Mouse (Mus musculus): Measurements from ENCODE around the gene Spo11. TPM values are rescaled to one million over a fixed set of nuclear protein-coding genes. Genes with fewer than 3 reads are reported as not detected.

The Spo11 gene
- polyA plus RNA-seq, 1 experiment from 2014 or later, result 0.02 TPM

DNA sequence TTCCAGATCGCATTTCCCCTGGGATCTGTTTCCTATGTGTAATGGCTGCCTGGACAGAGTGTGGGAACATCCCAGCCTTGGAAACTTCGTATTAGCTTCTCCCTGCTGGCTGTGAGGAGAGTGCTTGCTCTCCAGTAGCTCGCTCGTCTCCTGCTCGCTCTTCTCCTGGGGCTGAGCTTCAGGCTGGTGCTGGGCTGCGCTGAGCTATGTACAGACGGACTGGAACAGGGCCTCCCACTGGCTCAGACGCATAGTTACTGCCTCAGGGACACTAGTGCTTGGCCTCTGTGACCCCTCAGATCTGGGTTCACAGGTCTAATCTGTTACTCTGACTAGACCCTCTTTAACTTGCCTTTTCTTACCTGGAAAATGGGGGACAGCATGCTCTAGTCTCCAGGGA lies 46.9 kb downstream of the Spo11 start:
- H3K27ac ChIP-seq (replicated peaks), result 0 out of 2 replicates have a peak overlapping the region, but pooled peaks have one; percentile 0
- H3K9ac ChIP-seq (ENCODE audit: low read length), result no peak overlapping the region; the same call in 1 of the 2 replicates
- H3K9me3 ChIP-seq (ENCODE audit: control insufficient read depth, low read length), result no peaks in the 10 kb centered on the region
- TF ChIP-seq EP300 (optimal IDR thresholded peaks at IDR 0.05) (no peak), CTCF (IDR thresholded peaks at IDR 0.05; ENCODE audit: low read depth) (no peak)
- H3K4me1 ChIP-seq (replicated peaks; ENCODE audit: control insufficient read depth, insufficient read depth), result peaks cover 10% of the 10 kb centered on the region
- no peaks in the 10 kb centered on the region for H3K36me3 ChIP-seq (ENCODE audit: control insufficient read depth, insufficient read depth, low read length)
- H3K4me3 ChIP-seq (ENCODE audit: low read depth, low read length), result peak overlapping the region; percentile 8; the same call in 1 of the 2 replicates
- peak overlapping the region; percentile 95 for H3K4me2 ChIP-seq (replicated peaks; ENCODE audit: low read depth)
- DNase-seq (ENCODE audit: low spot score), result no peak
- ATAC-seq (ENCODE audit: low FRiP score, low TSS enrichment), result no peak
- no peaks in the 10 kb centered on the region for H3K27me3 ChIP-seq (ENCODE audit: control insufficient read depth, insufficient read depth, low read length)
- 77% methylated on average over 8 of the region's 8 CpGs for WGBS

DNA sequence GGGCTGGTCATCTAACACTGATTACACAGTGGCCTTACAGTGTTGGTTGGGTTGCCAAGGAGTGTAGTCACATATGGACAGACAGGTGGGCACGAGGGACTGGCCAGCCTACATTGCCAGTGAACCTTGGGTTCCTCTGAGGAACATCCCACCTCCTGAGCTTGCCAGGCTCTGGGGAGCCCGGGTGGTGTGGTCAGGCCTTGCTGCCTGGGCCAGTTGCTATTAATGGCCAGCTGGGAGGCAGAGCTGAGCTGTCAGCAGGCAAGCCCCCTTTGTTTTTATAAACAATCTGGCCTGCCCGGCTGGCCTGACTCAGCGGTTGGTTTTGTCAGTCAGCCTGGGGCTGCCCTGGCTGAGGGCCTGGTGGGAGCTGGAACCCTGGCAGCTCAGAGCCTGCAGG lies 47.4 kb downstream of the Spo11 start:
- Histone ChIP-seq H3K4me3 (ENCODE audit: low read depth, low read length) (no peak overlapping the region), H3K9me3 (ENCODE audit: control insufficient read depth, low read length) (no peaks in the 10 kb centered on the region), H3K4me1 (replicated peaks; ENCODE audit: control insufficient read depth, insufficient read depth) (peaks cover 6% of the 10 kb centered on the region), H3K9ac (ENCODE audit: low read length) (peak overlapping the region; percentile 8; the same call in 1 of the 2 replicates), H3K27ac (replicated peaks) (no peak overlapping the region), H3K4me2 (replicated peaks; ENCODE audit: low read depth) (peak overlapping the region; percentile 95), H3K27me3 (ENCODE audit: control insufficient read depth, insufficient read depth, low read length) (no peaks in the 10 kb centered on the region), H3K36me3 (ENCODE audit: control insufficient read depth, insufficient read depth, low read length) (no peaks in the 10 kb centered on the region)
- no peak for TF ChIP-seq EP300 (optimal IDR thresholded peaks at IDR 0.05)
- peak; percentile 4; the same call in 1 of the 2 replicates for TF ChIP-seq CTCF (IDR thresholded peaks at IDR 0.05; ENCODE audit: low read depth)
- DNase-seq (ENCODE audit: low spot score), result no peak
- no peak for ATAC-seq (ENCODE audit: low FRiP score, low TSS enrichment)
- 34% methylated on average over 4 of the region's 4 CpGs for WGBS

DNA sequence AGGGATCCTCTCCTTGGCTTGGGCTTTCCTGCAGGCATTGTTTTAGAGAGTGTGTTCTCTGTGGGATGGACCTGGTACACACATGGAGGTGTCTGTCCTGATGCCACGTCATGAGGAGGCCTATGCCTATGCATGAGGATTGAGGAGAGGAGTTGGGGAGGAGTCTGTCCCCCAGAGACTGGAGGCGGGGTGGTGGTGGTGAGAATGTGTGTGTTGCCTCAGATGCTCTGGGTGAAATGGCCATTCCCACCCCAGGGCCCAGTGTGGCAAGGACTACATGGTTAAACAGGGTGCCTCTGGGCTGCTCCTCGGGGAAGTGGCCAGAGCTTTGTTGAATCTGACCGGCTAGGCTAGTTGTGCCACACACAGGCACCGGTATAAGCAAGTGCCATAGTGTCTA lies 48.8 kb downstream of the Spo11 start:
- no peak overlapping the region for H3K4me2 ChIP-seq (replicated peaks; ENCODE audit: low read depth)

GRCm38 (mm10) chr2:173026688-173027131 lies 49.2 kb downstream of the Spo11 start:
- no peak for TF ChIP-seq CTCF (IDR thresholded peaks at IDR 0.05; ENCODE audit: low read depth)
- no peak for TF ChIP-seq EP300 (optimal IDR thresholded peaks at IDR 0.05)
- Histone ChIP-seq H3K36me3 (ENCODE audit: control insufficient read depth, insufficient read depth, low read length) (no peaks in the 10 kb centered on the region), H3K4me3 (ENCODE audit: low read depth, low read length) (no peak overlapping the region), H3K9me3 (ENCODE audit: control insufficient read depth, low read length) (no peaks in the 10 kb centered on the region), H3K27me3 (ENCODE audit: control insufficient read depth, insufficient read depth, low read length) (no peaks in the 10 kb centered on the region), H3K4me2 (replicated peaks; ENCODE audit: low read depth) (no peak overlapping the region; the same call in 1 of the 2 replicates), H3K9ac (ENCODE audit: low read length) (no peak overlapping the region; the same call in 1 of the 2 replicates), H3K4me1 (replicated peaks; ENCODE audit: control insufficient read depth, insufficient read depth) (peaks cover 6% of the 10 kb centered on the region), H3K27ac (replicated peaks) (peak overlapping the region; percentile 75)
- ATAC-seq (ENCODE audit: low FRiP score, low TSS enrichment), result peak; percentile 35
- 42% methylated on average over 3 of the region's 3 CpGs for whole genome bisulfite sequencing
- peak; percentile 56 for DNase-seq (ENCODE audit: low spot score)

More for the DNA sequence above, 48.8 kb downstream of the Spo11 start:
- WGBS, result 55% methylated on average over 5 of the region's 5 CpGs
- TF ChIP-seq EP300 (optimal IDR thresholded peaks at IDR 0.05), result no peak
- TF ChIP-seq CTCF (IDR thresholded peaks at IDR 0.05; ENCODE audit: low read depth), result no peak
- Histone ChIP-seq H3K9ac (ENCODE audit: low read length) (no peak overlapping the region; the same call in 1 of the 2 replicates), H3K4me3 (ENCODE audit: low read depth, low read length) (no peak overlapping the region), H3K9me3 (ENCODE audit: control insufficient read depth, low read length) (no peaks in the 10 kb centered on the region), H3K4me1 (replicated peaks; ENCODE audit: control insufficient read depth, insufficient read depth) (peaks cover 6% of the 10 kb centered on the region), H3K27me3 (ENCODE audit: control insufficient read depth, insufficient read depth, low read length) (no peaks in the 10 kb centered on the region), H3K27ac (replicated peaks) (peak overlapping the region; percentile 75), H3K36me3 (ENCODE audit: control insufficient read depth, insufficient read depth, low read length) (no peaks in the 10 kb centered on the region)
- DNase-seq (ENCODE audit: low spot score) (no peak), ATAC-seq (ENCODE audit: low FRiP score, low TSS enrichment) (no peak)

- ATAC-seq (ENCODE audit: low FRiP score, low TSS enrichment) (no peak), DNase-seq (ENCODE audit: low spot score) (no peak)
- Histone ChIP-seq H3K9me3 (ENCODE audit: control insufficient read depth, low read length) (no peaks in the 10 kb centered on the region), H3K9ac (ENCODE audit: low read length) (no peak overlapping the region), H3K4me3 (ENCODE audit: low read depth, low read length) (no peak overlapping the region), H3K27me3 (ENCODE audit: control insufficient read depth, insufficient read depth, low read length) (no peaks in the 10 kb centered on the region), H3K4me1 (replicated peaks; ENCODE audit: control insufficient read depth, insufficient read depth) (peaks cover 6% of the 10 kb centered on the region), H3K27ac (replicated peaks) (peak overlapping the region; percentile 75), H3K36me3 (ENCODE audit: control insufficient read depth, insufficient read depth, low read length) (no peaks in the 10 kb centered on the region; the same call in 1 of the 2 replicates), H3K4me2 (replicated peaks; ENCODE audit: low read depth) (no peak overlapping the region; the same call in 1 of the 2 replicates)
- WGBS, result 74% methylated on average over 6 of the region's 6 CpGs
- TF ChIP-seq EP300 (optimal IDR thresholded peaks at IDR 0.05), result no peak
- TF ChIP-seq CTCF (IDR thresholded peaks at IDR 0.05; ENCODE audit: low read depth), result no peak
Observed at GRCm38 (mm10) chr2:173027169-173027823, 49.8 kb downstream of the Spo11 start.
